17 mouse cellular contexts compared by ENCODE assay signal in the genomic region with DNA sequence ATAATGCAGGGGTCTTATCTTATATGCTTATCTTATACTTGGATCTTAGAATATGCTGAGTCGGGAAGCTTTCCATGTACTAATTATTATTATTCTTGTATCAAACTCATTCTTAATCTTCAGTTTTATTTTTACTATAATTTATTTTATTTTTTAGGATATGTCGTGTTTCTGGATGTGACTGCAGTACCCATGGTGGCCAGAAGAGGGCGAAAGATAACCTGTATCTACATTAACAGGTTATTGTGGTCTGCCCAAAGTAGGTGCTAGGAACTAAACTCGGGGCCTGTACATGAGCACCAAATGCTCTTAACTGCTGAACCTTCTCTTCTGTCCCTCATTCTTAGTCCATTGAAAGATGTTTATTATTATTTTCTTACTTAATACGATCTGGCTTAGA.
DNase-seq lines count a peak whose midpoint lies in the region; ATAC-seq and TF ChIP-seq lines count a peak whose summit lies in the region.
"Had no signal": no experiment of that assay in that cellular context is flagged by ENCODE, and none has a peak within 500 bp of the region (broad histone marks: within the 10 kb centered on the region; RNA-seq: fewer than 3 reads in every experiment).

No protein-coding gene starts in this region.

- TF ChIP-seq EP300 in MEL (IDR thresholded peaks at IDR 0.05; ENCODE audit: low read depth in 1 of 2, low read length in 2 of 2): no peak
- TF ChIP-seq EP300 in liver, postnatal 0 days (IDR thresholded peaks at IDR 0.05; ENCODE audit: low read depth): no peak

- H3K9ac ChIP-seq in hindbrain, postnatal 0 days (replicated peaks; ENCODE audit: low read length): no peak overlapping the region
- no peak overlapping the region for H3K9ac ChIP-seq in hindbrain, embryonic 11.5 days (ENCODE audit: low read depth, low read length)
- no peak overlapping the region for H3K9ac ChIP-seq in midbrain, postnatal 0 days (replicated peaks; ENCODE audit: low read length, poor library complexity, severe bottlenecking)
- no peak overlapping the region for H3K9ac ChIP-seq in midbrain, embryonic 14.5 days (replicated peaks; ENCODE audit: low read length)
- no peak overlapping the region for H3K9ac ChIP-seq in MEL (ENCODE audit: control insufficient read depth, low read depth, low read length, poor library complexity, severe bottlenecking)
- H3K9ac ChIP-seq in liver, postnatal 0 days (replicated peaks): no peak overlapping the region
- H3K9ac ChIP-seq in neural tube, embryonic 15.5 days (replicated peaks): no peak overlapping the region
- H3K9ac ChIP-seq: embryonic facial prominence, embryonic 12.5 days; limb, embryonic 12.5 days; neural tube, embryonic 12.5 days had no signal

- 0 out of 2 replicates have a peak, but pooled peaks have one; percentile 24 for TF ChIP-seq CTCF in hindbrain, postnatal 0 days (IDR thresholded peaks at IDR 0.05; ENCODE audit: low read depth)
- peak; percentile 11; the same call in 1 of the 2 replicates for TF ChIP-seq CTCF in midbrain, postnatal 0 days (IDR thresholded peaks at IDR 0.05)
- TF ChIP-seq CTCF in MEL (IDR thresholded peaks at IDR 0.05 in 2 of 3, conservative IDR thresholded peaks at IDR 0.05 in 1 of 3; ENCODE audit: control insufficient read depth in 1 of 3, insufficient read depth in 1 of 3, low read depth in 2 of 3, low read length in 3 of 3, poor library complexity in 1 of 3, severe bottlenecking in 1 of 3): peak in 2 of 3 experiments; percentile 25 to 27; a peak in 3 of 6 replicates
- peak; percentile 49 for TF ChIP-seq CTCF in liver, postnatal 0 days (IDR thresholded peaks at IDR 0.05; ENCODE audit: low read depth)

- H3K36me3 ChIP-seq in hindbrain, postnatal 0 days (ENCODE audit: insufficient read depth, low read length): no peaks in the 10 kb centered on the region
- H3K36me3 ChIP-seq in hindbrain, embryonic 11.5 days (ENCODE audit: control insufficient read depth, insufficient read depth, low read length): no peaks in the 10 kb centered on the region
- H3K36me3 ChIP-seq in midbrain, postnatal 0 days (ENCODE audit: insufficient read depth, low read length): no peaks in the 10 kb centered on the region
- H3K36me3 ChIP-seq in midbrain, embryonic 14.5 days (ENCODE audit: control insufficient read depth, insufficient read depth, low read length): no peaks in the 10 kb centered on the region
- no peaks in the 10 kb centered on the region for H3K36me3 ChIP-seq in MEL (ENCODE audit: control insufficient read depth in 1 of 2, insufficient read depth in 2 of 2, low read length in 2 of 2)
- no peaks in the 10 kb centered on the region for H3K36me3 ChIP-seq in liver, postnatal 0 days (replicated peaks; ENCODE audit: insufficient read depth, low read length)
- no peaks in the 10 kb centered on the region for H3K36me3 ChIP-seq in neural tube, embryonic 15.5 days
- H3K36me3 ChIP-seq: embryonic facial prominence, embryonic 12.5 days; hindbrain, embryonic 10.5 days; limb, embryonic 12.5 days; neural tube, embryonic 12.5 days had no signal

- H3K4me1 ChIP-seq in hindbrain, postnatal 0 days (ENCODE audit: insufficient read depth, low read length): no peaks in the 10 kb centered on the region
- H3K4me1 ChIP-seq in hindbrain, embryonic 11.5 days (replicated peaks; ENCODE audit: control insufficient read depth, insufficient read depth, low read length): no peaks in the 10 kb centered on the region
- no peaks in the 10 kb centered on the region for H3K4me1 ChIP-seq in midbrain, postnatal 0 days (ENCODE audit: insufficient read depth, low read length)
- no peaks in the 10 kb centered on the region for H3K4me1 ChIP-seq in midbrain, embryonic 14.5 days (ENCODE audit: control insufficient read depth, insufficient read depth, low read length)
- no peaks in the 10 kb centered on the region for H3K4me1 ChIP-seq in MEL (ENCODE audit: control insufficient read depth in 1 of 2, insufficient read depth in 2 of 2, low read length in 2 of 2)
- H3K4me1 ChIP-seq in liver, postnatal 0 days (ENCODE audit: insufficient read depth): no peaks in the 10 kb centered on the region
- H3K4me1 ChIP-seq in neural tube, embryonic 15.5 days: no peaks in the 10 kb centered on the region
- H3K4me1 ChIP-seq: embryonic facial prominence, embryonic 12.5 days; hindbrain, embryonic 10.5 days; limb, embryonic 12.5 days; megakaryocyte, embryonic 14.5 days; neural tube, embryonic 12.5 days had no signal

- no peaks in the 10 kb centered on the region for H3K79me2 ChIP-seq in MEL (ENCODE audit: control insufficient read depth, insufficient read depth, low read length, poor library complexity)

- TF ChIP-seq RAD21 in MEL (IDR thresholded peaks at IDR 0.05; ENCODE audit: low read depth, low read length): peak; percentile 8; the same call in 1 of the 2 replicates

- no peaks in the 10 kb centered on the region for H3K27me3 ChIP-seq in hindbrain, postnatal 0 days (ENCODE audit: insufficient read depth, low read length)
- no peaks in the 10 kb centered on the region for H3K27me3 ChIP-seq in hindbrain, embryonic 11.5 days (ENCODE audit: control insufficient read depth, insufficient read depth, low read length)
- H3K27me3 ChIP-seq in midbrain, postnatal 0 days (ENCODE audit: insufficient read depth, low read length): no peaks in the 10 kb centered on the region
- no peaks in the 10 kb centered on the region for H3K27me3 ChIP-seq in midbrain, embryonic 14.5 days (ENCODE audit: control insufficient read depth, insufficient read depth, low read length)
- H3K27me3 ChIP-seq in MEL (ENCODE audit: control insufficient read depth in 1 of 2, insufficient read depth in 2 of 2, low read length in 2 of 2): no peaks in the 10 kb centered on the region
- no peaks in the 10 kb centered on the region for H3K27me3 ChIP-seq in liver, postnatal 0 days (ENCODE audit: insufficient read depth, low read length)
- no peaks in the 10 kb centered on the region for H3K27me3 ChIP-seq in neural tube, embryonic 15.5 days (replicated peaks)
- H3K27me3 ChIP-seq: embryonic facial prominence, embryonic 12.5 days; limb, embryonic 12.5 days; megakaryocyte, embryonic 14.5 days; neural tube, embryonic 12.5 days had no signal

- ATAC-seq in hindbrain, postnatal 0 days: no peak
- no peak for ATAC-seq in hindbrain, embryonic 11.5 days (ENCODE audit: low FRiP score)
- no peak for ATAC-seq in midbrain, postnatal 0 days (ENCODE audit: low FRiP score)
- ATAC-seq in midbrain, embryonic 14.5 days (ENCODE audit: low FRiP score, low TSS enrichment): no peak
- no peak for ATAC-seq in liver, postnatal 0 days
- no peak for ATAC-seq in neural tube, embryonic 15.5 days (ENCODE audit: low FRiP score)
- no peak for ATAC-seq in granulocyte monocyte progenitor cell, adult 5-6 weeks (replicated peaks; ENCODE audit: poor library complexity, severe bottlenecking)

- no peak overlapping the region for H3K4me3 ChIP-seq in hindbrain, postnatal 0 days (ENCODE audit: low read length)
- no peak overlapping the region for H3K4me3 ChIP-seq in hindbrain, embryonic 11.5 days (ENCODE audit: low read depth, low read length)
- H3K4me3 ChIP-seq in midbrain, postnatal 0 days (ENCODE audit: low read depth, low read length): no peak overlapping the region
- no peak overlapping the region for H3K4me3 ChIP-seq in midbrain, embryonic 14.5 days (replicated peaks; ENCODE audit: low read depth, low read length)
- H3K4me3 ChIP-seq in MEL (ENCODE audit: control insufficient read depth in 1 of 2, insufficient read depth in 1 of 2, low read depth in 2 of 2, low read length in 2 of 2): no peak overlapping the region
- H3K4me3 ChIP-seq in liver, postnatal 0 days (ENCODE audit: low read depth, low read length): no peak overlapping the region
- no peak overlapping the region for H3K4me3 ChIP-seq in neural tube, embryonic 15.5 days (replicated peaks)
- H3K4me3 ChIP-seq: embryonic facial prominence, embryonic 12.5 days; hindbrain, embryonic 10.5 days; limb, embryonic 12.5 days; megakaryocyte, embryonic 14.5 days; neural tube, embryonic 12.5 days had no signal

- H3K4me2 ChIP-seq in hindbrain, postnatal 0 days (ENCODE audit: low read depth, low read length): no peak overlapping the region
- H3K4me2 ChIP-seq in hindbrain, embryonic 11.5 days (replicated peaks; ENCODE audit: low read depth, low read length): no peak overlapping the region
- no peak overlapping the region for H3K4me2 ChIP-seq in midbrain, postnatal 0 days (ENCODE audit: low read depth, low read length, poor library complexity, severe bottlenecking)
- no peak overlapping the region for H3K4me2 ChIP-seq in midbrain, embryonic 14.5 days (ENCODE audit: low read length)
- H3K4me2 ChIP-seq in liver, postnatal 0 days (ENCODE audit: low read depth, low read length): no peak overlapping the region
- H3K4me2 ChIP-seq in neural tube, embryonic 15.5 days: no peak overlapping the region
- H3K4me2 ChIP-seq: embryonic facial prominence, embryonic 12.5 days; limb, embryonic 12.5 days; neural tube, embryonic 12.5 days had no signal

- 76% methylated on average over 5 of the region's 5 CpGs for WGBS in hindbrain, postnatal 0 days
- 76% methylated on average over 5 of the region's 5 CpGs for WGBS in hindbrain, embryonic 11.5 days
- WGBS in midbrain, postnatal 0 days: 80% methylated on average over 5 of the region's 5 CpGs
- WGBS in midbrain, embryonic 14.5 days: 80% methylated on average over 5 of the region's 5 CpGs
- 69% methylated on average over 5 of the region's 5 CpGs for WGBS in liver, postnatal 0 days (ENCODE audit: insufficient replicate concordance)
- 78% methylated on average over 5 of the region's 5 CpGs for WGBS in neural tube, embryonic 15.5 days

- TF ChIP-seq POLR2A in MEL (IDR thresholded peaks at IDR 0.05; ENCODE audit: control insufficient read depth in 1 of 2, insufficient read depth in 1 of 2, low read depth in 1 of 2, low read length in 2 of 2, poor library complexity in 1 of 2): no peak

- no peaks in the 10 kb centered on the region for H3K9me3 ChIP-seq in hindbrain, postnatal 0 days (ENCODE audit: low read length)
- H3K9me3 ChIP-seq in hindbrain, embryonic 11.5 days (ENCODE audit: control insufficient read depth, low read length): no peaks in the 10 kb centered on the region
- no peaks in the 10 kb centered on the region for H3K9me3 ChIP-seq in midbrain, postnatal 0 days (ENCODE audit: low read length)
- H3K9me3 ChIP-seq in midbrain, embryonic 14.5 days (ENCODE audit: control insufficient read depth, low read length): no peaks in the 10 kb centered on the region
- no peaks in the 10 kb centered on the region for H3K9me3 ChIP-seq in MEL (replicated peaks; ENCODE audit: insufficient read depth, low read length)
- no peaks in the 10 kb centered on the region for H3K9me3 ChIP-seq in liver, postnatal 0 days (ENCODE audit: low read length)
- no peaks in the 10 kb centered on the region for H3K9me3 ChIP-seq in neural tube, embryonic 15.5 days (replicated peaks)
- H3K9me3 ChIP-seq: embryonic facial prominence, embryonic 12.5 days; hindbrain, embryonic 10.5 days; limb, embryonic 12.5 days; neural tube, embryonic 12.5 days had no signal

- no peak overlapping the region for H3K27ac ChIP-seq in hindbrain, postnatal 0 days
- no peak overlapping the region for H3K27ac ChIP-seq in hindbrain, embryonic 11.5 days (ENCODE audit: low read depth, low read length)
- no peak overlapping the region for H3K27ac ChIP-seq in midbrain, postnatal 0 days (ENCODE audit: low read depth, low read length)
- no peak overlapping the region for H3K27ac ChIP-seq in midbrain, embryonic 14.5 days (replicated peaks; ENCODE audit: low read depth, low read length)
- H3K27ac ChIP-seq in MEL (ENCODE audit: control insufficient read depth, low read depth, low read length): no peak overlapping the region
- no peak overlapping the region for H3K27ac ChIP-seq in liver, postnatal 0 days (ENCODE audit: low read depth)
- no peak overlapping the region for H3K27ac ChIP-seq in neural tube, embryonic 15.5 days (replicated peaks)
- H3K27ac ChIP-seq: embryonic facial prominence, embryonic 12.5 days; hindbrain, embryonic 10.5 days; limb, embryonic 12.5 days; neural tube, embryonic 12.5 days had no signal

- DNase-seq in hindbrain, postnatal 0 days (ENCODE audit: low spot score): no peak
- DNase-seq in hindbrain, embryonic 11.5 days (ENCODE audit: low spot score): no peak
- DNase-seq in midbrain, postnatal 0 days (ENCODE audit: low spot score): no peak
- DNase-seq in midbrain, embryonic 14.5 days: no peak
- peak; percentile 7 for DNase-seq in MEL (ENCODE audit: low read depth, low spot score)
- DNase-seq in liver, postnatal 0 days: no peak
- DNase-seq: adrenal gland, postnatal 25 days; cerebellum, postnatal 36 days; kidney, adult 18-20 months; lung, adult 2 months had no signal
